Mouse (Mus musculus) cerebellum, postnatal 36 days (tissue): ENCODE measurements at regions not wholly inside any gene's neighbourhood (a gene's known extent, or its start where the extent isn't known, plus 50 kb on each side); places are given as distances from the start of the nearest gene placed in this dataset.
"Not testable (repeated sequence)": the region's sequence is repeated elsewhere in the genome, so short reads cannot be mapped to it uniquely, and the experiment has no call there.

ENCODE experiments used
- DNase-seq, 2 experiments: peaks; one replicate each; pipeline ENCODE4 v3.0.0; 2021 to 2022; ENCODE audit warnings: mixed read lengths in 2 of 2

DNA sequence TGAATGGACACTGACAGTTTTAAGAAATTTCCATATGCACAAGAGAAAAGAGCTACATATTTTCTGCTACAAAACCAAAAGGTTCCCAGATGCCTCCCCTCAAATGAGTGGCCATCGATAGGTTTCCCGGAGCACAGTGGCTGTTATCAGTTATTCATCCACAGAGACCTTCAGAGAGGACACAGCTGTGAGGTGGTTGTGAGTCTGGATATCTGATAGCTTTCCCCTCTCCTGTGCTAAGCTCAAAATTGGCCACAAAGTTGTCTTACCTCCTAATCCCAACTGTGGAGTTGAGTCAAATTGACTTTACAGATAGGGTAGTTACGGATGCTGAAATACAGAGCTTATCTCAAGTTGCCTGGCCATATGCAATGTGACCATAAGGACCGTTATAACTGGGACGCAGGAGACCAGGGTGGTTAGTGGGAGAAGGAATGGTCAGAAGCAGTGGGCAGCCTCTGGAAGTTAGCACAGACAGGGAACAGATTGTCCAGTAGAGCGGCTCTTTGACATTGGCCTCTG, 93.3 kb upstream of the Zfp706 start:
- no peak for DNase-seq

DNA sequence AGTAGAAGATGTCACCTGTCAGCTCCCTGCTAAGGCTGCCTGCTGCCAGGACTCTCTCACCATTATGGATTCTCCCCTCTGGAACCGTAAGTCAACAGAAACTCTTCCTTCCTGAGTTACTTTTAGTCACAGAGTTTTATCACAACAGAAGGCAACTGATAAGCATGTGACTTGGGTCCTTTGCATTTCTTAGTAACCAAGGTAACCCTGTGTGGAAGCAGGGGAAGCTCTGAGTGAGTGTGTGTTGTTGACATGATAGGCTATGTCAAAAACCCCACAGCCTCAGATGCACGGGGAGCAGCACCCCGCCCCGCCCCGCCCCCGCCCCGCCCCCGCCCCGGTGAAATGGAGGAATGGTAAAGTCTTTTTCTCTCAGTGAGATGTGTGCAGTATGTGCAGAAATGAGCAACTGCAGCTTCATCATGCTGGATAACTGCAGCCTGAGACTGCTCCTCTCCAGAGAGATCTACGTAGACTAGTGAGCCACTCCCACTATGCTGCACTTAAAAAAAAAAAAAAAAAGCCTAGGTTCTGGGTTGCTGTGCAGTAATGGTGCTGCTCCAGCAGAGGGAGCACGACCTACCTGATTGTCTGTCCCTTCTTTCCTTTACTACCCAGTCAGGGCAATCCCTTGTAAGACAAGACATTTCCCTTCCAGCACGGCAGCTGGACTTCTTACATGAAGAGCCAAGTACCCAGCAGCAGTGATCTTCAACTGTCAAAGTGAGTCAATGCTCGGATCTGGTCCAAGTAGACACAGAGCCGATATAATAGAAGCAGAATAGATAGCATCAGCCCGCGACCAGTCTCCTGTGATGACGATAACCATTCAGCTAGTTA, 92.6 kb upstream of the Zfp706 start:
- DNase-seq = peak; percentile 65

DNA sequence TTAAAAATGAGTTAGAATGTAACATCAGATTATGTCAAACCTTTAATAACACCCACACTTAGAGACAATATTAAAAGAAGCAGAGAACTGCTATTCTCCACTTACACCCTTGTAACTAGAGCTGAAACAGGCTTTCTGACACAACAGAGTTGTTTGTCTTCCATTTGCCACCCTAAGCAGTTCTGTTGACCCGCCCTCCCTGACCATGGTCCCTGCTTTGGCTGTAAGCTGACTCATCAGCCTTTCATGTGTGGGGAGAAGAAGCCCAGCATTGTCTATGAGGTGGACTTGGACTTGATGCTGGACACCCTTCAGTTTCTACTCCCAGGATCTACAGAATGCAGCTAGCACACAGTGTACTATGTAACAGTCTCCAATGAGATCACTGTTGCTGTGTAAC, 91.6 kb upstream of the Zfp706 start:
- no peak for DNase-seq

DNA sequence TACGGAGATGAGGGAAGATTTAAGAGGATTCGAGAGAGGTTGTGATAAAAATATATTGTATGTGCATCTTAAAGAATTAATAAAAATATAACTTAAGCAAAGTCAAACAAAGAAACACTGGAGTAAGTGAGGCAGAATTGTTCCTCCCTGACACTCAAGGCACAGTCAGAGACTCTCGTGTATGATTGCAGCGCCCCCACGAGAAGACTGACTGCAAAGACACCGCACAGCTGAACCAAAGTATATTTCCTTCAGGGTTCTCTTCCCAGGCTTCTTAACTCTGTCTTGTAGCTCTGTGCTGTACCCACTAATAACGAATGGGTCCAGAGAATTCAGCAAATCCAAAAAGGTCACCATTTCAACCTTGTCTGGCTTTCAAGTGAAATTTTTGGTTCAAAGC, 89.9 kb upstream of the Zfp706 start:
- DNase-seq = no peak

DNA sequence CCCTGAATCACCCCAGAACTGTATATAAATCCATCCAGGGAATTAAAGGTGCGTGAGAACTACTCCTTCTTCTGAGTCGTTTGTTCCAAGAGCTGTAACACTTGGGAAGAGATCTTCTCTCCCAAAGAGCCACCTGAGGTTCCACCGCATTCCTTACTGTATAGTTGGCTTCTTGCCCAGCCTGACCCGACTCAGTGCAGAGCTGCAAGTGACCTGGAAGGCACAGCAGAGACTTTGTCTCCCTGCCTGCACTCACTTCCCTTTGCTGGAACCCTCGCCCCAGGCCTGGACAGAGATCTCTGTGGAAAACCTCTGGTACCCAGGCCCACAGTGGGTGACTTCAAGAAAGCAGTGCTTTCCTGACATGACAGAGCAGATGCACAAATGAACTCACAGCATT, 83.6 kb upstream of the Zfp706 start:
- DNase-seq = not testable (repeated sequence)

DNA sequence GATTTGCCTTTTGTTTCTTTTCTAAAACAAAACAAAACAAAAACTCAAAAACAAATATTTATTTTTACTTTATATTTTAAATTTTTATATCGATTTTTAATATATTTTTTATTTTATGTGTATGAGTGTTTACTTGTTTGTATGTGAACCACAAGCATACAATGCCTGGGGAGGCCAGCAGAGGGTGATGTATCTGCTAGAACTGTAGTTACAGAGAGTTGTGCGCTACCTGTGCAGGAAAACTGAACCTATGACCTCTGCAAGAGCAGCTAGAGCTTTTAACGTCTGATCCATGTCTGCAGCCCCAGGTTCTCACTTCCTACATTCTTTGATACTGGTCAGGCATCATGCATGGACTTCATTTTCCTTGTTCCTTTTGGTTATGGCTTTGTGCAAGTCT, 76.2 kb upstream of the Zfp706 start:
- no peak for DNase-seq

DNA sequence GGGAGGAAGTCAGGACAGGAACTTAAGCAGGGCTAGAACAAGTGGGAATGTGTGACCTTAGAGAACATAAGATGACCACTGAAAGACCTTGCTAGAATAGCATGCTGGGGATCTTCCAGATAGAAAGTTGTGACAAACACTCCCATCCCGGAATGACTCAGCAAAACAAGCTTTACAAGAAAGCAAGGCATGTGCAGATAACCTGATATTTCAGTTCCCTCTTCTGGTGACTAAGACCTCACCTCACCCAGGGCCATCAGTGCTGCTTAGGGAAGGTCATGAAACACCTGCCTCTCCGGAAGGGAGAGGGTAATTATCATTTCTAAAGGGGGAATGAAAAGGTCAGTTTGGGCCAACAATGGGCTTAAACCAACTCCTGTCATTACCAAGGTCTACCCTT, 74.3 kb upstream of the Zfp706 start:
- no peak for DNase-seq

DNA sequence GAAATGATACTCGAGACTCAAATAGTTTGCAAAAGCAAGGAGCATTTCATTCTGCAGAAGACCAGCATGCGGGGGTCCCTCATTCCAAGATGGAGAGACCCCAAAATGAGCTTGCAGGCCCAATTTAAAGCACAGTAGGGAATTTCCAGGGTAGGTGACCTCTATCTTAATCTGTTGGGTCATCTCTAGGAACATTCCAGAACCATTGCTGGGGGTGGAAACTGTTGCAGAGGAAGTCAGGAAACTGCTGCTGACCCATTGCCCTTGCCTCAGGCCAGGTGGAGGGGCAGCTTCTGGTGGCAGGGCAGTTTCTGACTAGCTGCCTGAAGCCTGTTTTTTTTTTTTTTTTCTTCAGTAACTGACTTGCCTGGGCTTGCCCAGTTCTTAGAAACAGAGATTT, 73.4 kb upstream of the Zfp706 start:
- DNase-seq = no peak

DNA sequence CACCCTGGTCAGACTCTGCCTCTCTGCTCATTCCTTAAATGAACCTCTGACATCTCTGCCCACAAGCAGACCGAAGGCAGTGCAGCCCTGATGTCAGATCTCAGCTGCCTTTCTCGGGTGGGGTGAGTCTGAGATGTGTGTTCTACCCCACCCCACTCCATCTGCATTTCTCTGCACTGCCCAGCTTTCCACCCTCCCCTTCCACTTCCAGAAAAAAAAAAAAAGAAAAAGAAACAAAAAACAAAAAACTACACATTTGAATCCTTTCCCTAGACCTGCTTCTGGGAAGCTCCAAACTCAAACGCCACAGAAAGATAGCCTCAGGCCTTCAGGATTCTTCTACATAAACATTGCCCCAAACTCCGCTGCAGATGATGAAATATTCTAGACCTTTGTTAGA, 72.8 kb upstream of the Zfp706 start:
- DNase-seq = no peak

DNA sequence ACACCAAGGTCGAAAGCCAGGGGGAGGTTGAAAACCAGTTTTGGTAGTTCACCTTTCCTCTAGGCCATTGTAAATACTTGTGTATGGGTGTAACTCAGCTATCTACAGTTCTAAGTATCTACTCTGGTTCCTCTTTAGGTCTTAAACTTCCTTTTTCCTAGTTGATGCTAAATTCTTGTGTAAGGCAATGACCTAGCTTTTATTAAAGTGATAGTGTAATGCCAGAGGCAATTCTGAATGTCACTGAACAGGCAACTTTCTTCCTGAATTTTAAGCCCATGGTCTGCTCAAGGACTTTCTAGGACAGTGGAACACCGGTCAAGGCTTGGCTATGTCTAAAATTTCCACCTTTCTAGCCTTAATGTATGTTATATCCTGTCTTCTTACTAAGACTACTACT, 66.6 kb upstream of the Zfp706 start:
- not testable (repeated sequence) for DNase-seq

DNA sequence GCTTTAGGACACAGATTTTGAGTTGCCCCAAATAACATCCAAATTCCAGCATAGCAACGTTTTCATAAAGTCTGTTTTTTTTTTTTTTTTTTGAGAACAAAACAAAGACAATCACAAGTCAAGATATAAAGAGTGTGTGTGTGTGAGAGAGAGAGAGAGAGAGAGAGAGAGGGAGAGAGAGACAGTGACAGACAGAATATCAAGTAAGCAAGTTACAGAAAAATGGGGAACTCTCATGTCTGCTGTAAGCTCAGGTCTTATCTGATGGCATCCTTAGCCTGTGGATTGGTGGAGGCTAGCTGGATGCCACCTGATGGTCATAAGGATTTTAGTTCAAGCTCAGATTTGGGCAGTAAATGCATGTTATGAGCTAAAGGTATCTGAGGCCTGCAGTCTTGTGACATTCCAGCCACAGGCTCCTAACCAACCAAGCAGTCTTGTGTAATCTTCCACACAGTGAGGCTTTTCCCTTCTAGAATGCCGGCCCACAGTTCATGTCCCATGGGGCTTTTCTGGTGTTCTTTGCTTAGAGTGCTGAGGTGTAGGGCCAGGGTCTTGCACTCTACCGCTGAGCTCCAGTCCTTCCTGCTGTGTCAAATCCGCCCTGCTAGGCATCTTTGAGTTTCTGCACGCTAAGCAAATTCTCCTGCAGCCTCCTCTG, 64.8 kb upstream of the Zfp706 start:
- DNase-seq = no peak

DNA sequence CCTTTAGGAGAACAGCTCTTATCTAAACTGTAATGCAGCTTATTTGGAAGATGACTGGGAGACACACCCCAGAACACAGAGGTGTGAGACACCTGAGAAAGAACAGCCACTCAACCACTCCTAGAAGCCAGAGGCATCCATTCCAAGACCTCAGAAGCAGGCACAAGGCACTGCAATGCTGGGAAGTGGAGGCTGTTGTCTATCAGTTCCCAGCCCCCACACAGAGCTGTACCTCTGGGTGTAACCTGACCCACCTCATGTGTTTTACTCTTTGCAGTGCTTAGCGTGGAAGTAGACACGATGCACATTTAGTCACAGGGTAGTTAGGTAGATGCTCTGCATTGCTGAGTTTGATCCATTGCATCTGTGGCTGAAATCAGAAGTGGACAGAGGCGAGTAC, 62.6 kb upstream of the Zfp706 start:
- no peak for DNase-seq

DNA sequence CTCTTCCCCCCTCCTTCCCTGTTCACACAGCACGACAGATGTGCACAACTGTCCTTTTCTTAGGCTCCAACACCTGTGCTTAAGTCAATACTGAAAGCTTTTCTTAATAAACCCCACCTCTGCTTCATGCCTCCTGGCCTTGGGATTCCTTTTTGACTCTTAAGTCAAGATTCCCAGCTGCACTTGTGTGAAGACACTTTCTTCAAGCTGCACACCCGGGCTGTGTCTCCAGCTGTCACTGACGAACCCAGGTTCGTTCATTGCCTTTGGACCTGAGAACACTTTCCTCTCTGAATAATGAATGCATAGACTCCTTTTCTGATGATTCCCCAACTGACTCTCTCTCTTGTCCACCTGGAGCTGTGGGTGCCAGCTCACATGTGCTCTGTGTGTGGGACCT, 59.8 kb upstream of the Zfp706 start:
- no peak for DNase-seq

DNA sequence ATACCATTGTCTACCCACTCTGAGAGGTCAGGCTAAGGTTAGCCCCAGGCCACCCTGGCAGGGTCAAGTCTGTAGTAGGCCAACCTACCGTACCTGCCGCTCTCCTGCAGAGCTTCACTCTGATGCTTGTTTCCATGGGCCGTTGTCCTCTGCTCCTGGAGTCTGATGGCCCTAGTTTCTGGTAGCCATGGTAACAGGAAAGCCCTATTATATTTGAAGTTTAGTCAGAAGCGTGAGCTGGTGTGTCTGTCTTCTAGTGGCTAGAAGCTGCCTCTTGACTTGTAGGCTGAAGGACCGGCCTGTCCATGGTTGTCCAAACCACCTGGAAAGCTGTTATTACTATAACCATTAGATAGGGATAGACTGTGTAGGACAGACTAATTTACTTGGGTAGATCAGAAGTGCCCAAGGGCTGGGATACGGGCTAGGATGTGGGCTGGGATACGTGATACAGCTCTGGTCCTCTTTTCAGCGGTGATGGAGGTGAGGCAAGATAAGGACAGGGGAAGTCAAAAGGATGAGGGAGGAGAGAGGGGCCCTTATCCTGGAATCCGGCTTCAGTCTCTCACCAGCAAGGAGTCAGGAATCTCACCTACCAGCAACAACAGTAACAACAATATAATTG, 58.5 kb upstream of the Zfp706 start:
- DNase-seq = no peak

DNA sequence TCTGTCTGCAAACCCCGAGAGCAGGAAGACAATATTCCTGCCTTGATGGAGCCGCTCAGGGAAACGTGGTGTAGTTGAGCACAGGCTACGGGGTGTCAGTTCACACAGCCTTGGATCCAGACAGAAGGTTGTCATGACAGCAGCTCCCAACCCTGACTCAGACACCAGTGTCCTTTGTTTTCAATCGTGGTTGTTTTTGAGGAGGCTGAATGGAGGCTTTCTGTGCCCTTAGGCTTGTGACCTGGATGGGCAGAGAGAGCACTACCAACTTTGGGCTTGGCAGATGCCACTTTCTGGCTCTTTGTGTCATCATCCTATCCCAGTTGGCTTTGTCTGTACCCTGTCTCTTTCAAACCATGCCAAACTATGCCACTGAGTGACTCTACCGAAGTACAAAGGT, 57.8 kb upstream of the Zfp706 start:
- DNase-seq = no peak

DNA sequence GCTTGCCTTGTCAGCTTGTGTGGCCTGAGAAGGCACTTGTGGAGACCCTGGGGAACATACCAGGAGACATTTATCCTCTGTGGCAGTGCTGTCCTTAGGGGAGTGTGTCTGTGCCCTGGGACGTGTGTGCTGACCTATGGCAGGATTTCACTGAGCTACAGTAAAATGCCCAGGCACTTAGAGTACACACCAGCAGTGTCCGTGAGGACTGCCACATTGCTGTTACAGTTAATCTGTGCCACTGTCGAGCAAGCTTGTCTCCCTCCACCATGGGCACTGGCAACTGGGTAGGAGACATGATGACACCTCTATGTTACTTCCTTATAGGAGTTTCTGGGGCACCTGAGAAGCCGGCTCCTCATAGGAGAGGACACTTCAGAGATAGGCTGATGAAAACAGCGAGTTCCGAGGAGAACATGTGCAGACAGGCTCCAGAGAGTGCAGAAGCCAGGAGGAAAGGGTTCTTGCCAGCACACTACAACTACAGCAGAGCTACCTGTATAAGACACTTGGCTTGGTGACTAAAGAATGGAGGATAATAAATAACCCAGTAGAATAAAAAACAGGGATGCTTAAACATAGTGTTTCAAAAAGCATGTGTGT, 56.3 kb upstream of the Zfp706 start:
- DNase-seq = no peak

DNA sequence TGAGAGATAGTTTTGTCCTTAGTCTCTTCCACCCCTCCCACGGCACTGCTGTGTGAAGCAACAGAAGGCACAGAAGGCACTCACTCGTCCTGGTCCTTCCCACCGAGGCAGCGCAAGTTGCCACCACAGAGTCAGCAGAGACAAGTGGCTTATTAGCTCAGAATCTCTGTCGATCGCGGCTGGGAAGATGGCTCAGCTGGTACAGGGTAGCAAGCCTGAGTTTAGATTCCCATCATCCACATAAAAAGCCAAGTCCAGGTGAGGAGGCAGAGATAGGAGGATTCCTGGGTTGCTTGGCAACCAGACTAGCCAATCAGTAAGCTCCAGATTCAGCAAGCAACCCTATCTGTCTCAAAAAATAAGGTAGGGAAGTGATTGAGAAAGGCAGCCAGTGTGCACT, 55.0 kb upstream of the Zfp706 start:
- no peak for DNase-seq

DNA sequence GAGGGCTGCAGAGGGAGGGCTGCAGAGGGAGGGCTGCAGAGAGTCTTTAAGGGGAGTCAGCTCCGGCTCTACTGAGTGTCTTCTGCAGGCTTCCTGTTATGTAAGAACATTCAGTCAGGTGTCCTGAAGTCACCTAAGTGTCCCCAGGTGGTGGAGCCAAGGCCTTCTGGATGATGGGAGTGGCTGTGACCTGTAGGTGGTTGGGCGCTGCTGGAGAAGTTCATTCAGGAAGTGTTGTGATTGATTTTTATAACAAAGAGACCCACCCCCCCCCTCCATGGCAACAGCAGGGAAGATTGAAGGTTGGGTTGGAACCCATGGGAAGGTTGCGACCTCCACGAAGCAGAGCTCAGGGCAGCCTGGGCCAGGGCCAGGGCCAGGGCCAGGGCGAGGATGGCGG, 53.9 kb upstream of the Zfp706 start:
- DNase-seq = no peak

DNA sequence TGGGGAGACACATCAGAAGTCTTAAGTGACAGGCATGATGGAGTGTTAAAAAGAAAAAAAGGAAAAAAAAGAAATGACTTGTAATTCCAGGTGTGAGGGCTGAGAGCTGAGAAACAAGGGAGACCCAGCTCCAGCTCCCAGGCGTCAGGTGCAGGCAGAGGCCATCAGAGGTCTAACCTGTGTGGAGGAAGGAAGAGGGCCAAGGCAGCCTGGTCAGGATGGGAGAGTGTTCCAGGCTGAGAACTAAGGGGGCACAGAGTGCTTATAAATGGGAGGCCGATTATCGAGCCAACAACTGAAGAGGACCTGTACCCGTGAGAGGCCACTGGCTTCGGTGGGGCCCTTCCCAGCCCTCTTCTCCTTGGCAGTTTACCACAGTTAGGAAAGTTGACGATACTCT, 53.3 kb upstream of the Zfp706 start:
- no peak for DNase-seq
